Mouse (Mus musculus) liver, embryonic 13.5 days (tissue): Measurements from ENCODE around the gene Gm13697. TPM values are rescaled to one million over a fixed set of nuclear protein-coding genes. Genes with fewer than 3 reads are reported as not detected.
"Not testable (repeated sequence)": the region's sequence is repeated elsewhere in the genome, so short reads cannot be mapped to it uniquely, and the experiment has no call there.

Experiments
- ATAC-seq: fragments of 200-750 bp; cut with Nextera tagmentation; 2 replicates; pipeline ENCODE4 v1.8.0; 2017; ENCODE audit warnings: low read depth, mild to moderate bottlenecking, moderate number of reproducible peaks, moderate library complexity
- DNase-seq: peaks from one replicate; pipeline ENCODE4 v3.0.0; 2022
- H3K27ac ChIP-seq: fragments of 300-500 bp; sonication (generic); 2 replicates; pipeline ENCODE4 v1.5.1; 2015; ENCODE audit warnings: moderate library complexity, mild to moderate bottlenecking, inconsistent platforms
- H3K27me3 ChIP-seq: fragments of 300-500 bp; sonication (generic); 2 replicates; pipeline ENCODE4 v1.6.1; 2015; ENCODE audit warnings: mild to moderate bottlenecking, inconsistent platforms
- H3K36me3 ChIP-seq: fragments of 300-500 bp; sonication (generic); 2 replicates; pipeline ENCODE4 v1.6.1; 2015; ENCODE audit warnings: mild to moderate bottlenecking, inconsistent platforms
- H3K4me1 ChIP-seq: fragments of 300-500 bp; sonication (generic); replicated peaks from 2 replicates; pipeline ENCODE4 v1.6.1; 2015; ENCODE audit warnings: inconsistent platforms
- H3K4me2 ChIP-seq: fragments of 300-500 bp; sonication (generic); 2 replicates; pipeline ENCODE4 v1.6.1; 2015; ENCODE audit warnings: inconsistent platforms, mild to moderate bottlenecking, moderate library complexity
- H3K4me3 ChIP-seq: fragments of 300-500 bp; sonication (generic); replicated peaks from 2 replicates; pipeline ENCODE4 v1.5.1; 2015; ENCODE audit warnings: mild to moderate bottlenecking, inconsistent platforms
- H3K9ac ChIP-seq: fragments of 300-500 bp; sonication (generic); 2 replicates; pipeline ENCODE4 v1.6.1; 2015; ENCODE audit warnings: mild to moderate bottlenecking, inconsistent platforms
- H3K9me3 ChIP-seq: fragments of 300-500 bp; sonication (generic); replicated peaks from 2 replicates; pipeline ENCODE4 v1.6.1; 2016; ENCODE audit warnings: inconsistent platforms
- WGBS: fragments of 180-500 bp; shearing (Covaris S2); methylation state at CpG from one replicate; pipeline ENCODE4 v1.1.7; 2015; ENCODE audit not compliant: insufficient replicate concordance; 5-methylcytosine and 5-hydroxymethylcytosine counted together
- polyA plus RNA-seq: library from polyadenylated mRNA; unstranded; fragments of >200 nt; fragmentation: Nextera tagmentation; extraction: Ambion mirVana; gene quantifications from 2 replicates; pipeline ENCODE4 v1.2.1, GENCODE M21; 2015

The Gm13697 gene
- polyA plus RNA-seq, result not detected in 2 replicates

GRCm38 (mm10) chr2:83984443-83984842, at the start of gene Gm13697:
Gm13697 (plus strand) TSS chr2:83984743.
- H3K4me3 ChIP-seq, H3K4me2 ChIP-seq, H3K9me3 ChIP-seq, H3K27ac ChIP-seq, H3K27me3 ChIP-seq, H3K36me3 ChIP-seq, H3K9ac ChIP-seq, DNase-seq, H3K4me1 ChIP-seq, ATAC-seq: not testable (repeated sequence)
- no CpG with 5 or more reads among the region's 6 CpGs for WGBS

GRCm38 (mm10) chr2:83940931-83941361, 43.6 kb upstream of the Gm13697 start, which contains the start of gene Zswim2:
Zswim2 (minus strand) TSS chr2:83941228.
- ATAC-seq, result no peak
- H3K4me2 ChIP-seq, result peak within 1 kb of the TSS; percentile 29
- H3K9me3 ChIP-seq, result no peaks in the 10 kb centered on the region
- H3K36me3 ChIP-seq, result no peaks in the 10 kb centered on the region
- no peak for DNase-seq
- no peak within 1 kb of the TSS for H3K27ac ChIP-seq
- peaks cover 5% of the 10 kb centered on the region; the same call in 1 of the 2 replicates for H3K4me1 ChIP-seq
- 3% methylated on average over 20 of the region's 20 CpGs for WGBS
- no peaks in the 10 kb centered on the region for H3K27me3 ChIP-seq
- H3K4me3 ChIP-seq, result no peak within 1 kb of the TSS
- H3K9ac ChIP-seq, result no peak within 1 kb of the TSS

GRCm38 (mm10) chr2:83941378-83941777, 43.2 kb upstream of the Gm13697 start:
- ATAC-seq, result no peak
- Histone ChIP-seq H3K4me2 (peak overlapping the region; percentile 29), H3K9ac (no peak overlapping the region), H3K36me3 (no peaks in the 10 kb centered on the region), H3K4me3 (no peak overlapping the region), H3K4me1 (peaks cover 5% of the 10 kb centered on the region; the same call in 1 of the 2 replicates), H3K27ac (no peak overlapping the region), H3K9me3 (no peaks in the 10 kb centered on the region), H3K27me3 (no peaks in the 10 kb centered on the region)
- 17% methylated on average over 3 of the region's 3 CpGs for WGBS
- no peak for DNase-seq

GRCm38 (mm10) chr2:83941792-83942191, 42.8 kb upstream of the Gm13697 start:
- no peak overlapping the region for H3K4me3 ChIP-seq

GRCm38 (mm10) chr2:83955393-83955792, 29.1 kb upstream of the Gm13697 start, which contains the start of gene Gm13698:
Gm13698 (plus strand) TSS chr2:83955693.
- not testable (repeated sequence) for H3K27me3 ChIP-seq, H3K36me3 ChIP-seq, ATAC-seq, H3K9me3 ChIP-seq, H3K4me2 ChIP-seq, H3K4me3 ChIP-seq, H3K4me1 ChIP-seq, H3K27ac ChIP-seq, H3K9ac ChIP-seq, DNase-seq
- WGBS, result no CpG with 5 or more reads among the region's 6 CpGs

More at GRCm38 (mm10) chr2:83941792-83942191, 42.8 kb upstream of the Gm13697 start:
- peaks cover 5% of the 10 kb centered on the region; the same call in 1 of the 2 replicates for H3K4me1 ChIP-seq
- 10% methylated on average over 4 of the region's 4 CpGs for WGBS
- H3K4me2 ChIP-seq, result no peak overlapping the region
- DNase-seq (no peak), ATAC-seq (no peak)
- H3K9ac ChIP-seq, result no peak overlapping the region
- no peaks in the 10 kb centered on the region for H3K9me3 ChIP-seq
- H3K36me3 ChIP-seq, result no peaks in the 10 kb centered on the region
- no peak overlapping the region for H3K27ac ChIP-seq
- no peaks in the 10 kb centered on the region for H3K27me3 ChIP-seq

GRCm38 (mm10) chr2:83961203-83961602, 23.3 kb upstream of the Gm13697 start, which contains the start of gene Gm13693:
Gm13693 (plus strand) TSS chr2:83961503.
- not testable (repeated sequence) for H3K4me1 ChIP-seq, ATAC-seq, DNase-seq, H3K4me3 ChIP-seq, H3K27me3 ChIP-seq, H3K27ac ChIP-seq, H3K9me3 ChIP-seq, H3K36me3 ChIP-seq, H3K9ac ChIP-seq, H3K4me2 ChIP-seq
- no CpG with 5 or more reads among the region's 6 CpGs for WGBS

GRCm38 (mm10) chr2:83967013-83967412, 17.5 kb upstream of the Gm13697 start, which contains the start of gene Gm13695:
Gm13695 (plus strand) TSS chr2:83967313.
- not testable (repeated sequence) for DNase-seq, H3K4me2 ChIP-seq, H3K27ac ChIP-seq, ATAC-seq, H3K9me3 ChIP-seq, H3K36me3 ChIP-seq, H3K4me1 ChIP-seq, H3K27me3 ChIP-seq, H3K4me3 ChIP-seq, H3K9ac ChIP-seq
- no CpG with 5 or more reads among the region's 6 CpGs for WGBS

GRCm38 (mm10) chr2:83972823-83973222, 11.7 kb upstream of the Gm13697 start, which contains the start of gene Gm13696:
Gm13696 (plus strand) TSS chr2:83973123.
- H3K4me2 ChIP-seq, ATAC-seq, H3K4me1 ChIP-seq, H3K36me3 ChIP-seq, H3K27ac ChIP-seq, H3K9me3 ChIP-seq, DNase-seq, H3K9ac ChIP-seq, H3K4me3 ChIP-seq, H3K27me3 ChIP-seq: not testable (repeated sequence)
- no CpG with 5 or more reads among the region's 6 CpGs for WGBS

- not testable (repeated sequence) for H3K9ac ChIP-seq, ATAC-seq, H3K36me3 ChIP-seq, DNase-seq, H3K4me2 ChIP-seq, H3K27me3 ChIP-seq, H3K27ac ChIP-seq, H3K9me3 ChIP-seq, H3K4me3 ChIP-seq, H3K4me1 ChIP-seq
- no CpG with 5 or more reads among the region's 6 CpGs for WGBS
Measured at GRCm38 (mm10) chr2:83978633-83979032, 5.9 kb upstream of the Gm13697 start, which contains the start of gene Gm13694. Gm13694 (plus strand) TSS chr2:83978933.

GRCm38 (mm10) chr2:83990253-83990652, 5.7 kb downstream of the Gm13697 start, which contains the start of gene Gm13691:
Gm13691 (plus strand) TSS chr2:83990553.
- not testable (repeated sequence) for ATAC-seq, H3K4me2 ChIP-seq
- WGBS, result no CpG with 5 or more reads among the region's 6 CpGs

GRCm38 (mm10) chr2:83993639-83994255, 9.2 kb downstream of the Gm13697 start:
- H3K4me3 ChIP-seq, H3K27ac ChIP-seq, H3K4me1 ChIP-seq, H3K27me3 ChIP-seq, H3K36me3 ChIP-seq, H3K9me3 ChIP-seq, DNase-seq, H3K9ac ChIP-seq, ATAC-seq: not testable (repeated sequence)
- WGBS, result 10% methylated on average over 8 of the region's 9 CpGs
- peak overlapping the region; percentile 5; the same call in 1 of the 2 replicates for H3K4me2 ChIP-seq

More at GRCm38 (mm10) chr2:83990253-83990652, 5.7 kb downstream of the Gm13697 start, which contains the start of gene Gm13691:
- H3K9ac ChIP-seq, H3K27me3 ChIP-seq, H3K4me3 ChIP-seq, DNase-seq, H3K4me1 ChIP-seq, H3K36me3 ChIP-seq, H3K9me3 ChIP-seq, H3K27ac ChIP-seq: not testable (repeated sequence)
